Mouse (Mus musculus): ENCODE data around the gene Ramp1. TPM values are rescaled to one million over a fixed set of nuclear protein-coding genes. Genes with fewer than 3 reads are reported as not detected.
A peak's percentile ranks its signal among the peaks of the same experiment; 100 is the strongest.

Gene Ramp1
- total RNA-seq, 1 experiment from 2014 or later = 108 TPM

DNA sequence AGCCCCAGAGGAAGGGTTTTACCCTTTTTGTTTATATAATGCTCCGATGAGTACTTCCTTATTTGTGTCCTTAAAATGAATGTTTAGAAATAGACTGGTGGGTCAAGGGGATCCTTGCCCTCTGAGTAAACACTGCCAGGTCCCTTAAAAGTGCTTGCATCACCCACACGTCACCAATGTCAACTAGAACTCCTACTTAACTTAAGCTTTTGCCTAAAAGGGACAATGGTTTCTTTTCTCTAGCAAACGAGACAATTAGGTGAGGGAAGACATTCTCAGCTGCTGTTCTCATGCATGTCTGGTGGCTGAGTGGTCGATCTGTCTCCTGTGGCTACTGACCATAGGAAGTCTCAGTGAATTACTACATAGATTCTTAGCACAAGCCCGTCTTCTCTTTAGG, 52.3 kb downstream of the Ramp1 start:
- ATAC-seq (replicated peaks; ENCODE audit: low read depth, poor library complexity, severe bottlenecking) = peak; percentile 7; the same call in 1 of the 2 replicates

- ATAC-seq (replicated peaks; ENCODE audit: low read depth, poor library complexity, severe bottlenecking) = peak; percentile 78
These were observed 55.8 kb downstream of the Ramp1 start for GRCm38 (mm10) chr1:91235395-91235794.

DNA sequence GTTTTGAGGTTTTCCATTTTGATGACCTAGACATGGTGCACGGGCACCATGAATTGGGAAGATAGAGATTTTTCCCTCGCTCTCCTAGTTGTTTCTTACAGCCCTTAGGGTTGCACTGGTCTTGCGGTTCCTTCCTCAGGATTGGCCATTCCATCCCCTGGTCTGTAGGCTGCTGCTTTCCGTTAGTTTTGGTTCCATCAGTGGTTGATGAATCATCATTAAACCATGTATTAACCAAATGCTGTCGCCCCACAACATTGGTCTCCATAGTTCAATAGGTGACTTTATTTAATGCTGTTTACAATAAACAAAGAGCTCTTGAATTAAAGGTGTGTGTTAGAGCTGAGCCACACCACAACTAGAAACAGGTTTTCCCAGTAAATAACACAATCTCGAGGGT, 58.1 kb downstream of the Ramp1 start:
- ATAC-seq (replicated peaks; ENCODE audit: low read depth, poor library complexity, severe bottlenecking) = no peak

- ATAC-seq (replicated peaks; ENCODE audit: low read depth, poor library complexity, severe bottlenecking) = peak; percentile 89
These were observed 59.5 kb downstream of the Ramp1 start for GRCm38 (mm10) chr1:91239112-91239511.

DNA sequence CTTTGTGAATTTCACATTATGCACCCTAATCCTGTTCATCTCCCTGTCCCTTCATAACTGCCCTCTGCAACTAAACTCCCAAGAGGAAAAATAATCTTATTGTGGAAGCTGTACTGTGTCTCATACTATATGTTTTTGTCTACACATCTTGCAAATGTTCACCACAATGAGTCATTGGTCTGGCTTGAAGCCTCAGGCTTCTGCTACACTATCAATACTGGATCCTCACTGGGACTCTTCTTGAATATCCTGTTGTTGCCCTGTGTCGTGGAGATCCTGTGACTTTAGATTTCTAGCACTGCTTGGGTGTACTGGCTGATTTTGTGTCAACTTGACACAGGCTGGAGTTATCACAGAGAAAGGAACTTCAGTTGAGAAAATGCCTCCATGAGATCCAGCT, 60.2 kb downstream of the Ramp1 start:
- ATAC-seq (replicated peaks; ENCODE audit: low read depth, poor library complexity, severe bottlenecking) = no peak

- ATAC-seq (replicated peaks; ENCODE audit: low read depth, poor library complexity, severe bottlenecking) = no peak
These were observed 61.1 kb downstream of the Ramp1 start for GRCm38 (mm10) chr1:91240685-91241084.

GRCm38 (mm10) chr1:91241249-91241648, 61.6 kb downstream of the Ramp1 start:
- no peak for ATAC-seq (replicated peaks; ENCODE audit: low read depth, poor library complexity, severe bottlenecking)

DNA sequence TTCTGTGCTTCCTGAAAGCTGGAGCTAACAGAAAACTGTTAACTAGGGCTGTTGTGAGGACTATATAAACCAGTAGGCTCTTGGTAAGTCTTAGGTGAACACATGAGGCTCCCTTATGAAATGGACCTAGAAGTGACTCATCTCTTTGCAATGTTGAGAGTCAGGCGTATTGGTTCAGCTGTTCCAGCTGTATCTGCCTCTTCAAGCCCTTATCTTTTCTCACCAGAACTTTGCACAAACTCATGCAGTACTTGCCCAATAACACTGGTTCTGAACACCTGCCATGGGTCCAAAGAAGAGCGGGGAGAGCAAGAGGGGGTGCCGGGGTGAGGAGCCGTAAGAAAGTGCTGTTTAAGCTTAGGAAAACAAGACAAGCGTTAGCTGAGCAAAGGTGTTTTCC, 68.6 kb downstream of the Ramp1 start:
- ATAC-seq (replicated peaks; ENCODE audit: low read depth, poor library complexity, severe bottlenecking) = no peak

GRCm38 (mm10) chr1:91248970-91249369, 69.3 kb downstream of the Ramp1 start:
- ATAC-seq (replicated peaks; ENCODE audit: low read depth, poor library complexity, severe bottlenecking) = no peak

DNA sequence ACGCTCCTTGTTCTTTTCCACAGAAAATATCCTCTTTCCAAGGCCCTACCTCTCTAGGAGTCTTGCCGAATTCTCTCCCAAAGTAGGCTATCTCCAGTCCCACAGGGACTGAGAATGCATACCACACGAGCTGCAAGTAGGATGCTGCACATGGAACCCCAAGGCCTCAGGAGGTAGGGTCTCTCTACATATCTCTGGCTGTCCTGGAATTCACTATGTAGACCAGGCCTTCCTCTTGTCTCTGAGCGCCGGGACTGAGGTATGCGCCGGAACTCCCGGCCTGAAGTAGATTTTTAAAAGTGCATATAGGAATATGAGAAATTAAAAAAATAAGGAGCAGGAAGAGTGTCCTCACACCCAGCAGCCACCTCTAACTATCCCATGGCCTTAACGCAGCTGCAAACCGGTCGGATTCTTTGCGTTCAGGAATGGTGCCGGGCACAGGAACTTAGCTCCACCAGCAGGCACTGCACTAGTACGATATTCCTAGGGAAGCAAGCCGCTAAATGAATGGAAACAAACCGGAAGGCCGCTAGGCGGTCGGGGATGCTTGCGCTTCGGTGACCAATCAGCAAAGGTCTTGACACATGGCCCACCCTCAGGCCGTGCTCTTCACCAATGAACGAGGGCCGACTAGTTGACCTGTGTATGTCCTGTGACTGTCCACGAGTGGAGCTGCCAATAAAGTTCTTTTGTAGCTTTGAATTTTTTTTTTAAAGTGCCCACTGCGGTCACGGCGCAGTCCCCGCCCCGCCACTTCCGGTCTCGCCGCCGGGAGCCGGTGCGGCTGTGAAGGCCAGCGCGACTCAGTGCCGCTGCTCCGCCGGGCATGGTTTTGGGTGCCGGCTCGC, 70.2 kb downstream of the Ramp1 start, which contains the start of gene Ube2f:
Ube2f (plus strand) TSS at position 741 of the 851 bp plus-strand sequence.
- ATAC-seq (replicated peaks; ENCODE audit: low read depth, poor library complexity, severe bottlenecking) = peak; percentile 97

- ATAC-seq (replicated peaks; ENCODE audit: low read depth, poor library complexity, severe bottlenecking) = no peak
These were observed 71.0 kb downstream of the Ramp1 start for GRCm38 (mm10) chr1:91250415-91251147.

DNA sequence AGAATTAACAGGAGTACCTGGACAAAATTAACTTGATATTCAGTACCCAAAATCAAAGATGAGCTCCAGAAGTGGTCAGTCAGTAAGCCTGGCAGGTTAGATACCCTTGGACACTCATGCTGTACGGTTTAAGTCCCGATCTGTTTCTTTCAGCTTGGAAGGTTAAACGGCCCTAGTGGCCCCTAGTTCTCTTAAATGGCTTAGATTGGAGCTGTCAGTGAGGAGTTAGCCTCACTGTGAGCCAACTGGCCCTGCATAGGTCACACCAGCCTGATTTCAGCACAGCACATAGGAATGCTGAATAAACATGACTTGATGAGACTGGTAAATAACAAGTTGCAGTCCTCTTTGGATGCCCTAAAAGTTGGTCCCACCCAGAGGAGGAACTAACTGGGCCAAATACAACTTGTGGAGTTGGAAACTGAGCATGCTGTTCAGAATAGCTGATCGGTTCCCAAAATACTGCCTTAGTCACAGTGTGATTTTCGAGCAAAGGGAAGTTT, 71.6 kb downstream of the Ramp1 start:
- 0 out of 2 replicates have a peak, but pooled peaks have one; percentile 3 for ATAC-seq (replicated peaks; ENCODE audit: low read depth, poor library complexity, severe bottlenecking)

DNA sequence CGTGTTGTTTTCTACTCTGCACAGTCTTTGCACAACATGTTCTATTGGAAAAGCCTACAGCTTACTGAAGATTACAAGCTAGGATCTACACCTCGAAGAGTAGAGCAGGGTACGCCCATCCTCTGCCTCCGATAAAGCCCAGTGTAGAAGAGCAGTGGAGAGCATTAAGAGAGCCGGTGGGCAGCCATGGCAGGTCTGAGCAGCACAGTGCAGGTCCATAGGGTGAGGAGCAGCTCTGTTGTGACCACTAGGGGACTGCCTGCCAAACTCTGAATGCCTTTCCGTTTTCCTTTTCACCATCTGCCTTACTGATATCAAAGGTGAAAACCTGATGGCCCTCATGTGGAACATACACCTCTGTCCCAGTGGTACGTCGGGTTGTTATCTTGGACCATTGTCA, 72.3 kb downstream of the Ramp1 start:
- 0 out of 2 replicates have a peak, but pooled peaks have one; percentile 47 for ATAC-seq (replicated peaks; ENCODE audit: low read depth, poor library complexity, severe bottlenecking)

GRCm38 (mm10) chr1:91257918-91258317, 78.3 kb downstream of the Ramp1 start:
- peak; percentile 69 for ATAC-seq (replicated peaks; ENCODE audit: low read depth, poor library complexity, severe bottlenecking)

GRCm38 (mm10) chr1:91259794-91260193, 80.2 kb downstream of the Ramp1 start:
- ATAC-seq (replicated peaks; ENCODE audit: low read depth, poor library complexity, severe bottlenecking) = no peak

DNA sequence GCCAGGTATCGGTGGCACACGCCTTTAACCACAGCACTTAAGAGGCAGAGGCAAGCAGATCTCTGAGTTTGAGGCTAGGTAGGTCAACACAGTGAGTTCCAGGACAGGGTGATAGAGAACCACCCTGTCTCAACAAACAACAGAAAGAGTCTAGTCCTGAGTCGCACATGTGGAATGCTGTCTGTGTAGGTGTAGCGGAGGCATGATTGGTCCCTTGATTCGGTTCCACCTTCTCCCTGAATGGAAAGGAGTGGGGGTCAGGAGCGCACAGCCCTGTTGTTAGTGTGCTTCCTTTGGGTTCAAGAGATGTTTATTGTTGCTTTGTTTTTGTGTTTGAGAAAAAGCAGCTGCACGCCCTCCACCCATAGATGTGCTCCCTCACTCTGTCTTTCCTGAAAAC, 82.9 kb downstream of the Ramp1 start:
- ATAC-seq (replicated peaks; ENCODE audit: low read depth, poor library complexity, severe bottlenecking) = no peak

DNA sequence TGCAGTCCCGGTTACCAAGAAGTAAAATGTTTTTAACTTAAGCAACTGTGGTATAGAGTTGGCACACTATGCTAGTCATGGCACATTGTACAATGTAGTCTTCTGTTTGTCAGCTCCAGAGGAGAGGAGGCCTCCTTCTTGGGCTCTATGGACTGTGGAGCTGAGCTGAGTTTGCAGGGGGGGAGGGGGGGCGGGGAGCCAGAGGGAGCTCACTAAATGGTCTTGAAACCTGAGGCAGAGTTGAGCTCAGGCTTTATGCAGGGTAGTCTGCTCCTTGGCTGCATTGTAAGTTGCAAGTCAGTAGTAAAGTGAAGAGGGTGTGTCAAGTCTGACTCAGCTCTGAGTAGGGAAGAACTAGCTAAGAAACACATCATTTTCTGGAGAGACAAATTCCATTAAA, 92.6 kb downstream of the Ramp1 start:
- ATAC-seq (replicated peaks; ENCODE audit: low read depth, poor library complexity, severe bottlenecking) = no peak

Measured in common myeloid progenitor, adult 5-6 weeks (primary cell).